Mouse (Mus musculus) midbrain, postnatal 0 days (tissue): ENCODE results near the gene Coq8a. TPM values are rescaled to one million over a fixed set of nuclear protein-coding genes. Genes with fewer than 3 reads are reported as not detected.

Experiments
- ATAC-seq: fragments of 200-750 bp; cut with Nextera tagmentation; 2 replicates; pipeline ENCODE4 v1.8.0; 2017; ENCODE audit warnings: moderate number of reproducible peaks, mild to moderate bottlenecking, moderate TSS enrichment, moderate library complexity; ENCODE audit not compliant: low FRiP score
- DNase-seq: peaks from one replicate; pipeline ENCODE4 v3.0.0-alpha.2; 2015; ENCODE audit warnings: low spot score
- H3K27ac ChIP-seq: fragments of 300-500 bp; sonication (generic); 2 replicates; pipeline ENCODE4 v1.5.1; 2014; ENCODE audit warnings: low read depth, mild to moderate bottlenecking, low read length, mixed read lengths
- H3K27me3 ChIP-seq: fragments of 300-500 bp; sonication (generic); 2 replicates; pipeline ENCODE4 v1.6.1; 2014; ENCODE audit warnings: low read length, control low read depth, mixed read lengths; ENCODE audit not compliant: insufficient read depth
- H3K36me3 ChIP-seq: fragments of 300-500 bp; sonication (generic); 2 replicates; pipeline ENCODE4 v1.6.1; 2014; ENCODE audit warnings: low read length, control low read depth, mixed read lengths; ENCODE audit not compliant: insufficient read depth
- H3K4me1 ChIP-seq: fragments of 300-500 bp; sonication (generic); 2 replicates; pipeline ENCODE4 v1.6.1; 2014; ENCODE audit warnings: mild to moderate bottlenecking, control low read depth, antibody characterized with exemption, low read length, mixed read lengths; ENCODE audit not compliant: insufficient read depth
- H3K4me2 ChIP-seq: fragments of 300-500 bp; sonication (generic); 2 replicates; pipeline ENCODE4 v1.6.1; 2014; ENCODE audit warnings: low read depth, mild to moderate bottlenecking, low read length, mixed read lengths; ENCODE audit not compliant: poor library complexity, severe bottlenecking
- H3K4me3 ChIP-seq: fragments of 300-500 bp; sonication (generic); 2 replicates; pipeline ENCODE4 v1.5.1; 2014; ENCODE audit warnings: low read depth, mild to moderate bottlenecking, low read length, moderate library complexity
- H3K9ac ChIP-seq: fragments of 300-500 bp; sonication (generic); replicated peaks from 2 replicates; pipeline ENCODE4 v1.6.1; 2014; ENCODE audit warnings: mild to moderate bottlenecking, low read length, moderate library complexity, mixed read lengths; ENCODE audit not compliant: poor library complexity, severe bottlenecking
- H3K9me3 ChIP-seq: fragments of 300-500 bp; sonication (generic); 2 replicates; pipeline ENCODE4 v1.6.1; 2016; ENCODE audit warnings: low read length, control low read depth
- CTCF ChIP-seq: IDR thresholded peaks from 2 replicates; pipeline ENCODE4 v1.5.1; 2016; ENCODE audit warnings: antibody characterized with exemption, mild to moderate bottlenecking
- WGBS: fragments of 180-500 bp; shearing (Covaris S2); extraction: QIAGEN DNeasy Blood & Tissue Kit; methylation state at CpG from one replicate; pipeline ENCODE4 v1.1.7; 2014; 5-methylcytosine and 5-hydroxymethylcytosine counted together
- polyA plus RNA-seq: library from polyadenylated mRNA; unstranded; fragments of >200 nt; fragmentation: Nextera tagmentation; extraction: Ambion mirVana; gene quantifications from 2 replicates; pipeline ENCODE4 v1.2.1, GENCODE M21; 2015
- total RNA-seq: library from RNA; depleted of rRNA; stranded (reverse); fragments of >200 nt; gene quantifications from 2 replicates; pipeline ENCODE4 v1.2.3, GENCODE M21; 2014

Coq8a gene
- total and polyA plus RNA-seq, 2 experiments from 2014 or later = 7.2 to 8.3 TPM

DNA sequence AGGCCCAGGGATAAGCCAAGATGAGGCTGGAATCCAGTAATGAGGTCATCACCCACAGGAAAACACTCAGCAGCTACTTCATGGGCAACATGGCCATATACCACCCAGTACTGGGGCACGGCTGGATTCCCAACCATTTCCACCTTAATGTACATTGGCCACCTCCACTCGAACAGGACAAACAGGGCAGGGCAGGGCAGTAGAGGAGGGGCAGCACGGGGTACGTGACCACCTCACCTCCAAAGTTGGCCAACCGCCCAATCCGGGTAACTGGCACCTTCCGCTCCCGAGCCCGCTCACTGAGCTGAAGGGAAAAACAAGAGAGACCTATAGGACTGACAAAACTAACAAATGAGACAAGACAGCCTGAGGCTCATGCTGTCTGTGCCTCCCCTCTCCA is 21.1 kb downstream of the Coq8a start:
- H3K4me1 ChIP-seq = no peaks in the 10 kb centered on the region
- H3K27ac ChIP-seq = no peak overlapping the region
- H3K4me2 ChIP-seq = no peak overlapping the region
- DNase-seq (no peak), ATAC-seq (no peak)
- WGBS = 87% methylated on average over 9 of the region's 9 CpGs
- no peak for TF ChIP-seq CTCF
- H3K9ac ChIP-seq = no peak overlapping the region
- H3K36me3 ChIP-seq = no peaks in the 10 kb centered on the region
- H3K9me3 ChIP-seq = no peaks in the 10 kb centered on the region
- no peaks in the 10 kb centered on the region for H3K27me3 ChIP-seq
- no peak overlapping the region for H3K4me3 ChIP-seq

DNA sequence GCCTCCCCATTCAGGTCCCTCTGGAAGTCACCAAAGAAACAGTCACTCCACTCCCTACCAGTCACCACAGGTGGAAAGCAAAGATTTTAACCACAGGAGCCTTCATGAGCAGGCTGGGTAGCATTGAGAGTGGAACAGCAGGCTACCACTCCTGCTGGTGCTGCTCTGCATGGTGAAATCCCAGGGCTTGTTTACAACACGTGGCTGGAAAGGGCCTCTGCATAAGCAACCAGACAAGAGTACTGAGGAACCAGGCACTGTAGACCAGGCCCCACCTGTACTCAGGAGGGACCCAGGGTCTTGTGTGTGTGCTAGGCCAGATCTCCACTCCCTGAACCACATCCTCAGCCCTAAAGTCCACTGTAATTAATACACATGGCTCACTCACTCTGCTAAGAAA is 22.6 kb downstream of the Coq8a start:
- H3K9ac ChIP-seq = no peak overlapping the region
- no peak overlapping the region for H3K27ac ChIP-seq
- H3K27me3 ChIP-seq = no peaks in the 10 kb centered on the region
- DNase-seq (no peak), ATAC-seq (no peak)
- TF ChIP-seq CTCF = no peak
- no peak overlapping the region for H3K4me3 ChIP-seq
- WGBS = 0% methylated on average over 1 of the region's 1 CpGs
- H3K36me3 ChIP-seq = no peaks in the 10 kb centered on the region
- H3K4me2 ChIP-seq = no peak overlapping the region
- H3K4me1 ChIP-seq = no peaks in the 10 kb centered on the region
- H3K9me3 ChIP-seq = no peaks in the 10 kb centered on the region

DNA sequence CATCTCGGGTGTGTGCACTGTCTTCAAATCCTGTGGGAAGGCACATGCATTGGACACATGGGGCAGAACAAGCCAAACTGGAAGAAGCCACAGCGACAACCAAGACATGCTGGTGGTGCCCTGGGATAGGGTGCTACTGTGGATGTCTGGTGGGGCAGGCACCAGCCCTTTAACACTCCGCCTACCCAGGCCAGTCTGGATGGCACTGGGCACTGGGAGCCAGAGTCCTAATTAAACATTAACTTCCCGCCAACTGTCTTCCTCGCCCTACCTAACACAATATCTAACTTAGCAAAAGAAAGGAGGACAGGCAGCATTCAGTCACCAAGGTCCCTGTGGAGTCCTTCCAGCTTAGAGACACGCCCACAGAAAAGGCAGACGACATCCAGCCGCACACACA is 23.8 kb downstream of the Coq8a start:
- Histone ChIP-seq H3K27ac (no peak overlapping the region), H3K4me3 (no peak overlapping the region), H3K4me2 (no peak overlapping the region), H3K9ac (no peak overlapping the region), H3K36me3 (no peaks in the 10 kb centered on the region), H3K27me3 (no peaks in the 10 kb centered on the region), H3K9me3 (no peaks in the 10 kb centered on the region), H3K4me1 (no peaks in the 10 kb centered on the region)
- DNase-seq (no peak), ATAC-seq (no peak)
- TF ChIP-seq CTCF = no peak
- WGBS = 60% methylated on average over 8 of the region's 8 CpGs

DNA sequence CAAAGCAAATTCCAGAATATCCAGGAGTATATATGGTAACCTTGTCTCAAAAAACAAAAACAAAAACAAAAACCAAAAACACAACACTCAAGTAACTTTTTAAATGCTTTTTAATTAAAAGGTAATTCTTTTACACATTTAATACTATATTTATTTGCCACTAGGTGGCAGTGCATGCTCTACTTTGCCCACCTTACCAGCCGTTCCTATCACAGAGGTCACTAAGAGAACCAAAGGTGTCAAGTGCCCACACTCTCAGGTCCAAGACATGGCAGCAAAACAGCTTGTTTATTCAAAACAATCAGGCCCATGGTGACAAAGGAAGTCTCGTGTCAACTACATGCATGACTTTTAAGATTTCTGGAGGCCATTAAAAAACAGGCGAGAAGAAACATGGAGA is 24.2 kb downstream of the Coq8a start:
- peak; percentile 80 for TF ChIP-seq CTCF
- H3K4me2 ChIP-seq = no peak overlapping the region
- H3K9ac ChIP-seq = no peak overlapping the region
- peak; percentile 60 for DNase-seq
- no peaks in the 10 kb centered on the region for H3K36me3 ChIP-seq
- no peak for ATAC-seq
- H3K27ac ChIP-seq = no peak overlapping the region
- no peak overlapping the region for H3K4me3 ChIP-seq
- H3K4me1 ChIP-seq = no peaks in the 10 kb centered on the region
- no peaks in the 10 kb centered on the region for H3K9me3 ChIP-seq
- WGBS = 37% methylated on average over 3 of the region's 3 CpGs
- H3K27me3 ChIP-seq = no peaks in the 10 kb centered on the region

DNA sequence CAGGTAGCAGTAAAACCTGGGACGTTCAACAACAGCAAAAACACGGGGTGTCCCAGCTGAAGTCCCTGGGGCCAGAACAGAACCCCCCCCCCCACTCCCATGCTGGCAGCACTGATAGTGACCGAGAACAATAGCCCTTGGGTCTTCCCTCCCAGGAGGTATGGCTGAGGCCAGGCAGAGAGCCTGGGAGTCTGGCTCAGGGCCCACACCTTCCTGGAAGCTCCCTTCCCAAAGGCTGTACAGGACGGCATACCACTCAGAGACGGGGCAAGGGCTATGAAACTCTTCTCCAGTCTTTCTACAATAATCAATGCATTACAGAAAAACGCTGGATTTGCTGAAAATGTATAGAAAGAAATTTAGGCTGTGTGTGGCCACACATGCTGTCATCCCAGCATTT is 24.7 kb downstream of the Coq8a start:
- TF ChIP-seq CTCF = no peak
- no peaks in the 10 kb centered on the region for H3K27me3 ChIP-seq
- DNase-seq (no peak), ATAC-seq (no peak)
- no peaks in the 10 kb centered on the region for H3K36me3 ChIP-seq
- no peak overlapping the region for H3K4me2 ChIP-seq
- H3K9me3 ChIP-seq = no peaks in the 10 kb centered on the region
- WGBS = 67% methylated on average over 6 of the region's 6 CpGs
- no peak overlapping the region for H3K9ac ChIP-seq
- no peaks in the 10 kb centered on the region for H3K4me1 ChIP-seq
- no peak overlapping the region for H3K4me3 ChIP-seq
- no peak overlapping the region for H3K27ac ChIP-seq

DNA sequence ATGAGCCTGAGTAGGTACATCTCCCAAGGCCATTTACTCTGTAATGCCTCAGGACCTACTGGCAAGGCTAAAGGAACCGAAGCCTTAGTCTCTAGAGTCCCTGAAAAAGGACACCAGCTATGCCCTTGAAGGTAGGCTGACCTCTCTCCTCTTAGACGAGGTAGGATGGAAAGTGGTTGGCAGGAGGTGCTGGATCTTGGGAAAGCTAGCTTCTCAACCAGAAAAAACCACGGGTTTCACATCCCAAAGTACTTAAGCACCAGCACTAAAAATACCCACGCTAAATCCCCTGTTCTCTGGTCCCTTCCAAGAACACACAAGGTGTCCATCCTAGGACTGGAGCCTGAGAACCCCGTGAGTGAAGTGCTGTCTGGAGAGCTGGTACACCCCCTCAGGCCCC is 26.4 kb downstream of the Coq8a start:
- H3K27ac ChIP-seq = no peak overlapping the region
- no peaks in the 10 kb centered on the region for H3K27me3 ChIP-seq
- no peak overlapping the region for H3K9ac ChIP-seq
- H3K36me3 ChIP-seq = no peaks in the 10 kb centered on the region
- 85% methylated on average over 5 of the region's 5 CpGs for WGBS
- no peak overlapping the region for H3K4me2 ChIP-seq
- no peak for TF ChIP-seq CTCF
- DNase-seq (no peak), ATAC-seq (no peak)
- no peaks in the 10 kb centered on the region for H3K9me3 ChIP-seq
- no peak overlapping the region for H3K4me3 ChIP-seq
- H3K4me1 ChIP-seq = no peaks in the 10 kb centered on the region
